Mouse (Mus musculus) small intestine, adult 2 months (tissue): ENCODE results near the gene Ebf1.

Source experiments
- CTCF ChIP-seq: fragments of 200-500 bp; IDR thresholded peaks from 2 replicates; pipeline ENCODE4 v1.5.1; 2012; ENCODE audit warnings: low read depth, mild to moderate bottlenecking, control low read depth, inconsistent platforms, low read length, moderate library complexity, mixed read lengths; ENCODE audit not compliant: insufficient replicate concordance, insufficient read length; ENCODE audit errors: extremely low read depth
- POLR2A ChIP-seq: fragments of 200-500 bp; IDR thresholded peaks from 2 replicates; pipeline ENCODE4 v1.6.1; 2012; ENCODE audit warnings: low read depth, mild to moderate bottlenecking, control low read depth, inconsistent platforms, low read length, moderate library complexity

GRCm38 (mm10) chr11:44832227-44832939, 215.3 kb downstream of the Ebf1 start:
- TF ChIP-seq POLR2A, result no peak
- no peak for TF ChIP-seq CTCF
